Mouse (Mus musculus) cerebellum, adult 11 months (tissue): ENCODE data around the gene Tas1r1.
"Not testable (repeated sequence)": the region's sequence is repeated elsewhere in the genome, so short reads cannot be mapped to it uniquely, and the experiment has no call there.

Experiments used
- DNase-seq: peaks from one replicate; pipeline ENCODE4 v3.0.0; 2022

Tas1r1 gene

DNA sequence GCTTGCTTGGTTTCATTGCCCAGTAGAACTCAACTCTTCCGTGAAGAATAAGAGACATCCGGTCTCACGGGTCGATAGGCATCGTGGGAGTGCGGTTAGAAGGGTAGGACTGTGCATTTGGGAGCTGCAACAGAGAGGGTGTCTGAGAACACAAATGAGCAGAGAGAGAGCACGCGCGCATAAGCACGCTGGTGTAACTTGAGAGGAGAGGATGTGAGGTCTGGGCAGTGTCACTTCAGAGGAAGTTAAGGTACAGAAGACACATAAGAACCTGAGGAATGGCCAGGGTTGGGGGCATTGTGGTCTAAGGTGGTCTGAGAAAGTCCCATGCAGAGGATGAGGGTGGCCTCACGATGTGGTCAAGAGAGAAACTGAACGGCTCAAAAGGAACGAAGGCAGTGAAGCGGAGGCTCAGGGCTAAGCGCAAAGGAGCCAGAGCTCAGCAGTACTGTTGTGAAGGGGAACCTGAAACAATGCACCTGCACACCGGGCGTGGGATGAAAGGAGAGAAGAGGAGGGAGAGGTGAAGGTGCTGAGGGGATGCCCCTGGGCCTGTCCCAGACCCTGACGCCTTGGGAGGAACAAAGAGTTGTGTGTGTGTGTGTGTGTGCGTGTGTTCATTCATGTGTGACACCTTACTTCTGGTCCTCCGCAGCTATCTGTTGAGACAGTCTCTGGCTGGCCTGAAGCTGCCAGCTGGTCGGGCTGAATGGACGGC is 3.7 kb upstream of the Tas1r1 start:
- no peak for DNase-seq

DNA sequence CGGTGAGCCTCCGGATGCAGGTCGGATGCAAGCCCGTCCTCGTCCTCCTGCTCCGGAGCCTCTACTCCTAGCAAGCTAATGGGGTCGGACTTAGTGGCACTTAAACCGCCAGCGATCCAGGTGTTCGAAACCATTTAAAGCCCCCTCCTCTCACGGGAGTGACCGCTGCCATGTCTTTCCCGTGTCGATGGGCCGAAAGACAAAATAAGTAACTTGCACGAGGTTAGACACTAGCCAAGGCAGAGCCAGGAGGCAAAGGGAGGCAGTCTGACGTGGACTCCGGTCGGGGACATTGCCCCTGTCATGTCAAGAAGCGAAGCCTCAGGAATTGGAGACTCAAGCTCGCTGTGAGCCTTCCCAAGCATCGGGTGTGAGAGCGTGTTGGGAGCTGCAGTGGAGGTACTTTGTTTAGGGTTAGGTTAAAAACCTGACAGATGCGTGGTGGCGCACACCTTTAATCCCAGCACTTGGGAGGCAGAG is 1.5 kb upstream of the Tas1r1 start:
- no peak for DNase-seq

DNA sequence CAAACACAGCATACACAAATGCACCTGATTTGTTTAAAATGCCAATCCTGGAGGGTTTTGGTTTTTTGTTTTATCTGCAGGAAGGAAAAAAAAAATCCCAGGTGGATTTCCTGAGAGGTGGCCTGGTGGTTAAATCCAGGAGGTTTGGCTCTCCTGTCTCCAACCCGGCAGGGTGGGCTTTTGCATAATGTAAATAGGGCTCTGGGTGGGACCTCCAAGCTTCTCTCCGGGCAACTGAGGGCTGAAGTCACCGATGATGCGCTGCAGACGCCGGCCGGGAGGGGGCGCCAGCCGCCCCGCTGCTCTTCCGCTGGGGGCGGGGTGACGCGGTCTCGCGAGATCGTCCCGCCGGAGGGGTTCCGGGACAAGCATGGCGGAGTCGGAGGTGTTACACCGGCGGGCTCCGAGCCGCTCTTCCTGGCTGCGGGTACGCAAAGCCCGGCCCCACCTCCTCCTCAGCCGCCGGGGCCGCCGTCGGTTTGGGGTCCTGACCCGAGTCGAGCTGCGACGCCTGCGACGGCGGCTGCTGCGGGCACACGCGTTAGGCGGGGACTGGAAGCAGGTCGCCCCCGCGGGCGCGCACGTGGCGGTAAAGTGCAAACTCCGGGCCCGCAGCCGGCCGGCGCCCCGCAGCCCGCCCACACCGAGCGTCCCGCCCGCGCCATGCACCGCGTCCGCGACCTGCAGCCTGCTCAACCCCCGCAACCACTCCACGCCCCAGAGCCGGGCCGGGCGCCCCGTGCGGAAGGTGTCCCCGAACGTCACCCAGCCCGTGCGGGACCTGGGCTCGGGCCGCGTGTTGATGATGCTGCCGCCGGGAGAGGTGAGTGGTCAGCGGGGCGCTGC is 840 bp upstream of the Tas1r1 start, which contains the start of gene Nol9:
TSS of gene Nol9 (plus strand) at position 337 of the 846 bp plus-strand sequence.
- DNase-seq, result peak; percentile 91

DNA sequence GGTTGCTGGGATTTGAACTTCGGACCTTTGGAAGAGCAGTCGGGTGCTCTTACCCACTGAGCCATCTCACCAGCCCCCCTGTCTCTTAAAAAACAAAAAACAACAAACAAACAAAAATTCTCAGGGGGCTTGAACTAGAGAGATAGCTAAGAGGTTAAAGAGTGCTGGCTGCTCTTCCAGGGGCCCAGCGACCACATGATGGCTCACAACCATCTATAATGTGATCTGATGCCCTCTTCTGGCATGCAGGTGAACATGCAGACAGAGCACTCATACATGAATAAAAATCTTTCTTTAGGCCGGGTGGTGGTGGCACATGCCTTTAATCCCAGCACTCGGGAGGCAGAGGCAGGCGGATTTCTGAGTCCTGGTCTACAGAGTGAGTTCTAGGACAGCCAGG is 1.9 kb downstream of the Tas1r1 start:
- DNase-seq, result not testable (repeated sequence)

DNA sequence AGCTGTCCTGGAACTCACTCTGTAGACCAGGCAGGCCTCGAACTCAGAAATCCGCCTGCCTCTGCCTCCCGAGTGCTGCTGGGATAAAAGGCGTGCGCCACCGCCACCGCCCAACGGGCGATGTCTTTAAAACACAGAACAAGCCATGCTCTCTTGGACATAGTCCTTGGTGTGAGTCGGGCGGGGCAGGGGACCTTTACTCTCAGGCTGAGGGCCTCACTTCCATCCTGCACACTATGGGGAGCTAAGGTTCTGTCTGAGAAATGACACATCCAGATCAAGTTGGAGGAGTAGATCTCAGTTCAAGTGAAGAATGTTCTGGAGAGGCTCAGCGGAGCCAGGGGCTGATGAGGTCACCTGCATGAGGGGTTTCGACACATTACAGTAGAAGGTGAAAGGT is 5.4 kb downstream of the Tas1r1 start:
- no peak for DNase-seq

DNA sequence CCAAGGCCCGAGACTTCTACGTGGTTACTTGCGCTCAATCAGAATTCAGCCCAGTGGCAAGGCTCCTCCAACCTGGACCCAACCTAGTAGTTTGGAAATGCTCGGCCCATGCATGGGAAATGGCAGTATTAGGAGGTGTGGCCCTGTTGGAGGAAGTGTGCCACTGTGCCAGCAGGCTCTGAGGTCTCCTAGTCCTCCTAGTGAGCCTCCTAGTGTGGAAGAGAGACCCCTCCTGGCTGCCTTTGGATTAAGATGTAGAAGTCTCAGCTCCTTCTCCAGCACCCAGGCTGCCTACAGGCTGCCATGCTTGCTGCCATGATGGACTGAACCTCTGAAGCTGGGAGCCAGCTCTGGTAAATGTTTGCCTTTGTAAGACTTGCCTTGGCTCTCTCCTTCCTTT is 8.4 kb downstream of the Tas1r1 start:
- DNase-seq, result no peak

DNA sequence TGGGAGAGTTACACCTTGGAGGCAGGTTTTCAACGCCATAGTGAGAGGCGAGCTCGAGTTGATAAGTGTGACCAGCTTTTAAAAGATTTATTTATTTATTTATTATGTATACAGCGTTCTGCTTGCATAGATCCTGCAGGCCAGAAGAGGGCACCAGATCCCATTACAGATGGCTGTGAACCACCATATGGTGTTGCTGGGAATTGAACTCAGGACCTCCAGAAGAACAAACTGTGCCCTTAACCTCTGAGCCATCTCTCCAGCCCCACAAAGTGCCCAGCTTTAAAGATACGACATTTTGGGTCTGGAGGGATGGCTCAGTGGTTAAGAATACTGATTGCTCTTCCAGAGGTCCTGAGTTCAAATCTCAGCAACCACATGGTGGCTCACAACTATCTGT is 9.3 kb downstream of the Tas1r1 start:
- peak; percentile 18 for DNase-seq

DNA sequence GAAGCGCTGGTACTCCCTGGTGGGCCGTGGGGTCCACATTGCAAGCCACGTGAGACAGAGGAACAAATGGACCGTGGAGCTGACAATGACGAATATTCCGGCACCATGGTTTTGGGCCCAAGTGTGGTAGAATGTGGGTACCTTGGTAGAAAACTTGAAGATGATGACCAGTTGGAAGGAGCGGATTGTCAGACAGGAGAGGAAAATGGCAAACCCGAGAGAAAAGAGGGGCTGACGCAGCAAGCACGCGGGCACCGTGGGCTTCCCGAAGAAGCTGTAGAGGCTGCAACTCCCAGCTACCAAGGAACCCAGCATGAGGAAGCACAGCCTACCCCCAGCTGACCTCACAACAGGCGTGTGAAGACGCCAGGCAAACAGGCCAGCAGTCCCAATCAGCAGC is 9.9 kb downstream of the Tas1r1 start:
- DNase-seq, result no peak

DNA sequence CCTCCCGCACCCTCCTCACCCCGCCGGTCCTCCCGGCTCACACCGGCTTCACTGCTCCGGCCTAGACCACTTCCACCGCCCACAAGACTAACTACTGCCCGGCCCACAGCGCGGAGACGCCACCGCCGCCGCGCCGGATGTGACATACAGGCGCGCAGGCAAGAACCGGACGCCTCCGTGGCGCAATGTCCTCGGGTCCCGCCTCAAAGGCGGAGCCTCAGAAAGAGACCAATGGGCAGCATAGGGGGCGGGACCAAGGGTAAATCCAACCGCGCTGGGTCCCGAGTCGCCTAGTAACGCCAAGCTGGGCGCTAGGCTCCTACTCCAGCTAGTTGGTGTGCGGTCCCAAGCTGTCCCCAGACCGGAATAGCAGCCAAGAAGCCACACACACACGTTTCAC is 10.8 kb downstream of the Tas1r1 start, which contains the start of gene Zbtb48:
TSS of gene Zbtb48 (minus strand) at position 148 of the 400 bp plus-strand sequence.
- peak; percentile 95 for DNase-seq

DNA sequence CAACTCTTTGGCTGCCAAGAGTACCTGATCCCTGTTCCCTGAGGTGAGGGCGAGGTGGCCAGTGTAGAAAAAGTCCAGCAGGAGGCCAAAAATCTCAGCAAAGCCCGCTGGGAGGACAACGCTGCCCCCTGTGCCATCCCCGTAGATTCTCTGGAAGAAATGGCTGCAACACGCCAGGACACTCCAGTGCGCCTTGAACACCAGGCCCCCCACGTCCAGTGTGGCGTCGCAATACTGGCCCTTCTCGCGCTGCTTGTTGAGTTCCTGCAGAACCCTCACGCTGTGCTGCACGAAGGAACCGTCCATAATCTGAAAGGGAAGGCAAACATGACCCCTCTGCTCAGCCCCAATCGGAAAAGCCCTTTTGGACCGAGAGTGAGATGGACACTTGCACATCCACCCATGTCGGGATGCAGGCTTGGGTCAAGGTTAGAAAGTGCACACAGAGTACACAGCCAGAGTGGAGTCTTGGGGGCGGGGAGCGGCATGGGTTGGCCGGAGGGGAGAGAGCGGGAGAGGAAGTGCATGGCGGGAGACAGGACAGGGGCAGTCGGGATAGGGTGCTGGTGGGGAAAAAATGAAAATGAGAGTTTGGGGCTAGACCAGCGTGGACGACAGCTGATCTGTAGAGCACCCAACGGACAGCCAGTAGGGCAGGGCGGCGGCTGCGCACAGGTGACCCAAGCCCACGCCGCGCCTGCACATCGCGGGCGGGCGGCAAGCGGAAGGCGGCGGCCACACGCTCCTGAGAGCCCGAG is 11.4 kb downstream of the Tas1r1 start:
- no peak for DNase-seq

DNA sequence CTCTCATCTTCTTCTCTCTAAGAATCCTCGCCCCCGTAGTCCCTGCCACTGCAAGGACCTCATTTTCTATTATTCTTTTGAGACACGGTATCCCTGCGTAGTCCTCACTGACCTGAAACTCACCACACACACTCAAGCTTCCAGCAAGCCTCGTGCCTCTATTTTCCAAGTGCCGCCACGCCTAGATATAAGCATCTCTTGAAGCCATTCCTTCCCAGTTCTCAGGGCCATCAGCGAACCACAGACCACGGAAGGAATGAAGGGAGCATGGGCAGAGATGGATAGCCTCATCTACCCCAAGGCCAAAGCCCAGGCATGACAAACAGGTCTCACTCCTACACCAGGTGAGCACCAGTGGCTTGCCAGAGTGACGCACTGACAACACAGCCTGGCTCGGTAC is 13.8 kb downstream of the Tas1r1 start:
- no peak for DNase-seq

DNA sequence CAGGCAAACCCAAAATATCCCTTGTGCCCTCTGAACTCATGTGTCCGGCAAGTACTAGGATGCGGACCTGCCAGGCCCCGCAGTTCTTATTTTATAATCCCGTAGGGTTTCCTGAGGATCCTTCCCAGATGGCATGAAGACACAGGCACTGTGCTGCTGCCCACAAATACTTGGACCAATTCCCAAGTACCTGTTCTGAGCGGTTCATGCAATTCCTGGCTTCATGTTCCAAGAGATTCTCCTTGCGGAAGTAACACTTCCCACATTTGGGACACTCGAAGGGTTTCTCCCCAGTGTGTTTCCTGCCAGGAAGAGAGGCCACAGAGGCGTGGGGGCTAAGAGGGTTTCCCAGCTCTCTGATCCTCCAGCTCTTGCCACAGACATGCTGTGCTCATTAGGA is 15.9 kb downstream of the Tas1r1 start:
- DNase-seq, result no peak

DNA sequence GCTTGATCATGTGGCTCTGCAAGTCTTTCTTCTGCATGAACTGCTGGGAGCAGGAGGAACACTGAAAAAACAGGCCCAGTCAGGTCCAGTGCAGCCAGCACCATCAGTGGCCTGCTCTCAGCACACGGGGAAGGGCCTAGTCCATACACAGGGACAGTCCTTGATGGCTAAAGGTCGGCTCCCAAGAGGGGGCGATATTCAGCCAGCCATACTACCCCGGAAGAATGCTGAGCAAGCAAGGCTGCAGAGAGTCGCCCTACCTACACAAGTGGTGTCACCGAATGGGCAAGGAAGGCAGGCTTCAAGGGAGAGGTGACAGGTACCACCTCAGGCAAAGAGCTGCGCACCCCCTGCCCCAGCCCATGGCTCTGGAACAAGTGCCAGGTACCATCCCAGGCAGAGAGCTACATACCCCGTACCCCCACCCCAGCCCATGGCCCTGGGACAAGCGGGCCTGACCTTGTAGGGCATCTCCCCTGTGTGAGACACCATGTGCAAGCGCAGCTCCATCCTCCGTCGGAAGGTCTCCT is 16.7 kb downstream of the Tas1r1 start:
- no peak for DNase-seq

DNA sequence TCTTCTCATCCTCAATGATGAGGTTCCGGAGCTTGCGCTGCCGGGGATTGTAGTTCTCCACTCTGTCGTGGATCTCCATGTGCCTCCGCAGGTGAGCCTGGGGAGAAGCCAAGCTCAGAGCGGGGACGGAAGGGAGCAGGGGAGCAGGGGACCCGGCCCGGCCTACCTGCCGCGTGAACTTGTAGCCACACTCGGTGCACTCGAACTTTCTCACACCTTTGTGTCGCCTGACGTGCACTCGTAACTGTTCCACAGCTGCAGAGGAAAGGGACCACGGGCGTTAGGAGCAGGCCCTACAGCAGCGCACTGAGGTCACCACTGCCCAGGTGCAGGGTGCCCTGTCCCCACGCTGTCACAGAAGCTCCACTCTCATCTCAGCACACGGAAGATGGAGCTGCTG is 18.3 kb downstream of the Tas1r1 start:
- no peak for DNase-seq

DNA sequence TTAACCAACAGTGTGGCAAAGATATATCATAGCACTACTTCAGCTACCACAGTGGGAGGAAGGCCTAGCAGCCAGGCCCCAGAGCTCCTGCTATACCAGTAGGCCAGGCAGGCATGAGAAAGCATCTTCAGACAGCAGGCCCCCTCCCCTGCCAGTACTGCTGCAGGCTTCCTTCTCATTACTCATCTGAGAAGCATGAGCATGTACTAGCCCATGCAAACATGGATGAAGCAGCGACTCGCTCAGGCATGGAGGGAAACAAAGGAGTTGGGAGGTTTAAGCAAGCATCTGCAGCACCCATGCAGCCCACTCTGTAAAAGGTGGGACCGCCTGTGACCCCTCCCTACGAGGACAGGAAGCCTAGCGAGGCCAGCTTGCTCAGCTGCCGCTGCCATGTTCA is 19.3 kb downstream of the Tas1r1 start:
- DNase-seq, result no peak

DNA sequence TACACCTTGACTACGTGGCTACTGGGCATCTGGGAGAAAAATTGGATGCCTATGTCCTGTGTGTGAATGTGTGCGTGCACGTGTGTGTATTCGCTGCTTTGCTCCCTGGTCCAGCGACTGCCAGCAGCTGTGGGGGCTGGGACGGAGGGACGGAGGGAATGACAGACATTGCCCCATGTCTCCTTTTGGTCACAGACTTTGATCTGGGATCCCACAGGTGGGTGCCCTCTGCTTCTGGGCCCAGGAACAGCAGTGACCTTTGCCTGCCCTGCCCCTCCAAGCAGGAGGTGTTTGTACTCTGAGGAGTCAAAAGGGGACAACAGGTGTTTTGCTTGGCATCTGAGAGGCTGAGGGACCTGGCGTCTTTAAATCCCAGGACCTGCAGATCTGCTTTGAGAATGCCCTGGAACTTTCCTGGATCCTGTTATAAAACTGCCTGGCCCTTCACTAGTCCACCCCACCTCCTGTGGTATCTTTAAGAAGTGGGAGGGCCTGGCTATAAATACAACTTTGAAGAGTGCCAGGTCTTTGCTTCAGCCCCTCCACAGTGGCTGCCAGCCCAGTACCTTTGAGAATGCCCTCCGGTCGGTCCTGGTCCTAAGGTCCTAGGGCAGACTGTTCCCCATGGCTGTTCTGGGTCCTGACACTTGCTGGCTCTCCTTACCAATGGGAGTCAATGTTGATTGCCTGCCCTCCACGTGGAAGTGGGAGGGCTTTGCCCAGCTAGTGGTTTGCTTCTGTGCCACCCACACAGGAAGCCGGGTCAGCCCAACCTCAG is 25.1 kb downstream of the Tas1r1 start:
- no peak for DNase-seq

DNA sequence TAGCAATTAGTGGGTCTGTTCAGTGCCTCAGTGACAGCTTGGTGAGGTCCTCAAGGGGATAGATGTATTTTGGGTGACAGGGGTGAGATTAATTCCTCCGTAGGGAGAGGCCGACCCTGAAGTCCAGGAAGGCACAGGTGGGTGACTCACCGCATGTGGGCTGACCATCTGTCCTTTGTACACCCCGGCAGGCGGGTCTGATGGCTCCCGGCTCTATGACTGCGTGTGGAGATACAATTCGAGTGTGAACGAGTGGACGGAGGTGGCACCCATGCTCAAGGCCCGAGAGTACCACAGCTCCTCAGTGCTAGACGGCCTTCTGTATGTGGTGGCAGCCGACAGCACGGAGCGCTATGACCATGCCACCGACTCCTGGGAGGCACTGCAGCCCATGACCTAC is 26.3 kb downstream of the Tas1r1 start:
- no peak for DNase-seq

DNA sequence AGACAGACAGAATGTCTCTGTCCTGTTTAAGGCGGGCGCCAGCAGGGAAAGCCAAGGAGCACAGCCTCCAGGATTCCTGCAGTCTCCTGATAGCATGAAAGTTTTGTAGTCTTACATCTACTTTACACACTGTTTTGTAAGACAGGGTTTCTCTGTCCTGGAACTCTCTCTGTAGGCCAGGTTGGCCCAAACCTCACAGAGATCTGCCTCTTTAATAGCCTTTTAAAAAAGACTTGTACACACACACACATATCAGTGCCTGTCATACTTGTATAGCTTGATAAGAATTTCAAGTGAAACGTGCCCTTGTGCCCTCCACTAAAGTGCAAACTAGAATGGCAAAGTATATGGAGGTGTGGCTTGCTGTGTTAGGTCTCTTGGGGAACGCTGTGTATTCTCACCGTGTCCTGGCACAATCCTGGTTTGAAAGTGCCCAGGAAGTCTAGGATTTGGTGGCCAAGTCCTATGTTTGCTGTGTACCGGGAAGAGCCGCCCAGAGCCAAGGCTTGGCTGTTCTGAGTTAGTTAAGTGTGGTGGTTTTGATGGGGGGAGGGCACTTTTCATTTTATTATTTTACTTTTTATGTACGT is 27.1 kb downstream of the Tas1r1 start:
- DNase-seq, result no peak

DNA sequence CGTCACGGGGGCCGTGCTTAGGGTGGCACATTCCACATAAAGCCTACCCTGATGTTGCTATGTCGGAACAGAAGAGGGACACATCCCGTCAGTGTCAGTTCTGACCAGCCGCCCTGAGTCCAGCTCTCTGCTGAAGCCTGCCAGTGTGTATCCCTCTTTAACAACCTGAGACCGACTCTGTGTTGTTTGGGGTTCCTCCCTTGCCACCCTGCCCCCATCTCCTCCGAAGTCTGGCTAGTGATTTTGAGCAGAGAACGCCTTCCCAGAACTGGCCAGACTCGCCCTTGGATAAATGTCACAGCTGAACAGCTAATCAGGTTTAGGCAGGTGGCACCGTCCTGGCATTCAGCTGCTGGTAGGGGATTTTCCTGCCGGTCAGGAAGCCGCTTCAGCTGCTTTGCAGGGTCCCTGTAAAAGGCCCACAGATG is 27.6 kb downstream of the Tas1r1 start:
- DNase-seq, result no peak

DNA sequence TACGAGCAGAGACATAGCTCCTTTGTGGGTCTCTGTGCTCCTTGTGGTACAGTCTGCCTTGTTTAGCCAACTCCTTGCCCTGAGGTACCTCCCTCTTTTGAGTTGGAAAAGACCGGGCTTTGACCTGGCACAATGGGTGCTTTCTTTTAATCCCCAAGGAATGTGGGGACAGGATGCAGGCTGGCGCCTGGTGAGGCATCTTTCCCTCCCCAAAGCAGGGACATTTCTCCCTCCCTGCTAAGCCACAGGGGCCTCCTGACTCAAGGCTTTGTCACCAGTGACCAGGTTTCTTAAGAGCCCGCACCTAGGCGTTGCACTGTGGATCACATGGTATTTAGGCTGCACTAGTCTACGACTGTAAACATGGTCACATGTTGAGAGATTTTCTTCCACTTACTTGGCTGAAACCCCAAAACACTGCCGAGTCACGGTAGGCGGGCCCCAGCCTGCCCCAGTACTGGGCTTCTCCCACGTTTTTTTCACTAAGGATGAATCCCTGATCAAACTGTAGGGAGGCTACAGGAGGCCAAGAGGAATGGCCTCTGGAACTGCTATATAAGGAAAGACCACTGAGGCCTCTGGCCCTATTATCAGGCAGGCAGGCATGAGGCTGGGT is 28.2 kb downstream of the Tas1r1 start:
- no peak for DNase-seq
